Mouse (Mus musculus) heart, embryonic 10.5 days (tissue): Measurements from ENCODE around the gene Ncaph2. TPM values are rescaled to one million over a fixed set of nuclear protein-coding genes. Genes with fewer than 3 reads are reported as not detected.

Experiments
- DNase-seq: peaks from one replicate; pipeline ENCODE4 v3.0.0-alpha.2; 2017; ENCODE audit warnings: low spot score
- H3K27ac ChIP-seq: fragments of 300-500 bp; sonication (generic); 2 replicates; pipeline ENCODE4 v1.5.1; 2016; ENCODE audit warnings: mild to moderate bottlenecking
- H3K27me3 ChIP-seq: fragments of 300-500 bp; sonication (generic); 2 replicates; pipeline ENCODE4 v1.6.1; 2016; ENCODE audit warnings: mild to moderate bottlenecking; ENCODE audit not compliant: poor library complexity, insufficient read depth, severe bottlenecking
- H3K36me3 ChIP-seq: fragments of 300-500 bp; sonication (generic); 2 replicates; pipeline ENCODE4 v1.6.1; 2016; ENCODE audit warnings: mild to moderate bottlenecking, moderate library complexity
- H3K4me1 ChIP-seq: fragments of 300-500 bp; sonication (generic); 2 replicates; pipeline ENCODE4 v1.6.1; 2016; ENCODE audit warnings: mild to moderate bottlenecking
- H3K4me3 ChIP-seq: fragments of 300-500 bp; sonication (generic); 2 replicates; pipeline ENCODE4 v1.5.1; 2016; ENCODE audit warnings: mild to moderate bottlenecking, moderate library complexity
- H3K9me3 ChIP-seq: fragments of 300-500 bp; sonication (generic); 2 replicates; pipeline ENCODE4 v1.6.1; 2016; ENCODE audit warnings: mild to moderate bottlenecking, moderate library complexity
- WGBS: fragments of 180-500 bp; shearing (Covaris S2); methylation state at CpG from one replicate; pipeline ENCODE4 v1.1.7; 2016; 5-methylcytosine and 5-hydroxymethylcytosine counted together
- polyA plus RNA-seq: library from polyadenylated mRNA; unstranded; fragments of >200 nt; fragmentation: Nextera tagmentation; extraction: Ambion mirVana; gene quantifications from 2 replicates; pipeline ENCODE4 v1.2.1, GENCODE M21; 2016

The Ncaph2 gene
- 137 and 150 TPM in 2 replicates for polyA plus RNA-seq

DNA sequence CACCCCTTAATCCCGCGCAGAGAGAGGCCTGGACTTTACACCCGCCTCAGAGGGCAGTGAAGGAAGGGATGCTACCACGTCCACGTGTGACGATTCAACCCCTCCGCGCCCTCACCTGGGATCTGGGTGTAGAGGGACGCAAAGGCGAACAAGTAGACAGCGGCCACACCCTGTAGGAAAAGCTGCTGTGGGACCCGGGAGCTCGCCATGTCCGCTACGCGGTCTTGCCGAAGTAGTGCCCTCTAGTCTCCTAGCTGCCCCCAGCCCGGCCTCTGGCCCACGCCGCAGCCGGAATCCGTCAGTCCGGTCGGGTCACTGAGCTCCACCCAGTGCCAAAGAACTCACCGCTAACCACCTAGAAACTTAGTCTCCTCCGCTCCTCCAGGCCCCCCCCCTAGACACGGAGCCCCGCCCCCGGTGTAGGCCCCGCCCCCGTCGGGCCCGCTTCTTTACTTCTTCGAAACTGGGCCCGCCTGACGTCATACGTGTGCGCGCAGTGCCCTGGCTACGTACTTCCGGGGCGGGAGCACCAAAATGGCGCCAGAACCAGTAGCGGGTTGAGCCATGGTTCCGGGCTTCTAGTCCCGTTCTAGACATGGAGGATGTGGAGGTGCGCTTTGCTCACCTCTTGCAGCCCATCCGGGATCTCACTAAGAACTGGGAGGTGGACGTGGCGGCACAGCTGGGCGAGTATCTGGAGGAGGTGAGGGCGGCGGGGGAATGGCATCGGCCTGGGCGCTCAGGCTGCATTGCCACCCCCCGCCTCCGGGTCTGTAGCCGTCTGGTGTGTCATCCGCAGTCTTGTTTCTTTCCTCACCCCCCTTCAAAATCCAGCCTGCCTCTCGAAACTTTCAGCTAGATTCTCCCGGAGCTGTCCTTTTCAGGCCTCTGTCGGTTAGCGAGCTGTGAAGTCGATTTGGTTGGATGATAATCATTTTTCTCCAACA lies at the start of gene Ncaph2, which contains the start of gene Lmf2:
Gene Ncaph2, plus strand, starts transcription at position 479 of the 947 bp plus-strand sequence.
Gene Lmf2, minus strand, starts transcription at position 419 of the 947 bp plus-strand sequence.
- DNase-seq: peak; percentile 98
- peaks cover 32% of the 10 kb centered on the region for H3K4me1 ChIP-seq
- H3K36me3 ChIP-seq: peaks cover 50% of the 10 kb centered on the region
- peak within 1 kb of the TSS; percentile 92 for H3K27ac ChIP-seq
- H3K27me3 ChIP-seq: no peaks in the 10 kb centered on the region
- under 1% methylated on average over 64 of the region's 64 CpGs for WGBS
- no peaks in the 10 kb centered on the region for H3K9me3 ChIP-seq
- peak within 1 kb of the TSS; percentile 77 for H3K4me3 ChIP-seq

DNA sequence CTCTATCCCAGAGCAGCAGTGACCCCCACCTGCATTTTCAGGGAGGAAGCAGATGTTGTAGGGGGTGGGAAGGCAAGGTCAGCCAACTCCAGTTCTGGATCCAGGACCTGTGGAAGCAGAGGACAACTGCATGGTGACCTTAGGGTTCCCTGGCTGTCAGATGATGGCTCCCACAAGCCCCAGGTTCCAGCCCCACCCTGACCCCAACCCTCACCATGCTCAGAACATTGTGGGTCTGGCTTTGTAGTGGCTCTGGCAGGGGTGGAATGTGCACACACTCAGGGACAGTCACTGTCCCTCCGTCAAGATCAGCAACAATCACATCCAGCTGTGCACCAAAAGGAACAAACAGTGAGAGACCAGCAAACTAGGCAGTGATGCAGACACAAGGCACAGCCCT lies 49.6 kb upstream of the Ncaph2 start:
- Histone ChIP-seq H3K27me3 (no peaks in the 10 kb centered on the region), H3K27ac (no peak overlapping the region), H3K36me3 (peaks cover 69% of the 10 kb centered on the region), H3K4me1 (peaks cover 31% of the 10 kb centered on the region), H3K9me3 (no peaks in the 10 kb centered on the region), H3K4me3 (no peak overlapping the region)
- no peak for DNase-seq
- WGBS: 73% methylated on average over 1 of the region's 1 CpGs

DNA sequence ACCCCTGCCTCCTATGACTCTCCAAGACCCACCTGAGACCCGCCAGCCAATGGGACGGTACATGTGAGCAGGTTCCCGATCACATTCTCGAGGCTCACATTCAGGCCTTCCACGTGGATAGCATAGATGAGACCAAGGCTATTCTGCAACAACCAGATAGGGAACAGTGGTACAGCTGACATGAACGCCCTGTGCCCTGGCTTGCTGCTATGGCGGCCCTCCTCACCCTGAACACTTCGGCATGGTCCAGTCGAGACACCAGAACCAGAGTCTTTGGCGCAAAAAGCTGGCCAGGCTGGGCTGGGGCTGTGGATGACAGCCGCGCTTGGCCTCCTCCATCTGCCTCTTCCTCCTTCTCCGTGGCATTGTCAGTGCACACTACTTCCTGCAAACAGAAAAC lies 48.1 kb upstream of the Ncaph2 start:
- H3K4me1 ChIP-seq: peaks cover 31% of the 10 kb centered on the region
- no peaks in the 10 kb centered on the region for H3K27me3 ChIP-seq
- peaks cover 54% of the 10 kb centered on the region for H3K36me3 ChIP-seq
- H3K4me3 ChIP-seq: no peak overlapping the region
- no peak for DNase-seq
- no peaks in the 10 kb centered on the region for H3K9me3 ChIP-seq
- 90% methylated on average over 13 of the region's 13 CpGs for WGBS
- H3K27ac ChIP-seq: no peak overlapping the region

DNA sequence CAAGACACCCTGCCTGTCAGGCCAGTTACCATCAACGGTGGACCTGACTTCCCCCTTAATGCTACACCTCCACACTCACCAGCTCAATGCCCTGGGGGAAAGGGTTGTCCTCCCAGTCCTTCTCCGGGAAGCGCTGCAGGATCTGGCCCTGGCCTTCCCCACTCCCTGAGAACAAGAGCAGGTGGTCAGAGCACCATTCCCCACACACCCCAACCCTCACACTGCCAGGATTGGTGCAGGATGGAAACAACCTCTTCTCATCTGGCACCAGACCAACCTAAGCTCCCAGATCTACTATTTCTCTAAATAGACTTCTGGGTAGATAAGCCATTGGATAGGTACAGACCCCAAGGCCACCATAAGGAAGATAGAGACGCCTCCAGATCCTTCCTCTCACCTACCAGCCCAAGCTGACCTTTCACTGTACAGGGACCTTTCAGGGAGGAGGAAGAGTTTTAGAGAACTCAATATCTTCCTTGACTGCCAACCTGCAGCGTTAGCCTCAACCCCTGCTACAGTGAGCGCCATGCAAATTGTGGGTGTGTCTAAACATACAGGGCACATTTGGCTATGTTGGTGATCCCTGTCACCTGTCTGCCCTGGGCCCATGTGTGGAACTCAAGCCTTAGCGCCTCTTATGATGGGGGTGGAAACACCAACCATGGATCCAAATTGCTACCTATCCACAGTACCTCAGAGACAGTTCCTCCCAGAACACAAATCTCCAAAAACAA lies 46.9 kb upstream of the Ncaph2 start:
- H3K9me3 ChIP-seq: no peaks in the 10 kb centered on the region
- no peak for DNase-seq
- 87% methylated on average over 7 of the region's 7 CpGs for WGBS
- H3K27me3 ChIP-seq: no peaks in the 10 kb centered on the region
- peaks cover 40% of the 10 kb centered on the region for H3K4me1 ChIP-seq
- peaks cover 43% of the 10 kb centered on the region for H3K36me3 ChIP-seq
- H3K4me3 ChIP-seq: no peak overlapping the region
- no peak overlapping the region for H3K27ac ChIP-seq

DNA sequence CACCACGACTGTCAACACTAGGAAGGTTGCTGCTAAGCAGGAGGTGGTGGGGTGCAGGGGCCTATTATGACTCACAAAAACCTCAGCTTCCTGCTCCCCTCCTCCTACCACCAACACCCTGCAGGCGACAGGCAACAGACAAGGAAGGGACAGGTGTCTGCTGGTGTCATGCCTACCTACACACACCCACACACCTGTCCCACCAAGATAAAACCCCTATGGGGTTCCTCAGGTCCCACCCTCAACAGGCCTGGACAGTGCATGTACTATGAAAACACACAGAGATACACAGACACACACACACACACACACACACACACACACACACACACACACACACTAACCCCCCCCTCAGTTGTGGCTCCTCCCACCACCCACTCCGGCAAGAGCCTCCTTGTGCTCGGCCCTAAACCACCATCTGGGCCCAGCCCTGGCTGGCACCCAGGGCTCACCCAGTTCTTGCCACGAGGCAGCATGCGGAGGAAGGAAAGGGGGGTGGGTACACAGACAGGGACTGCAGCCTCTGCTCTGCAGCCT lies 45.5 kb upstream of the Ncaph2 start:
- no peak overlapping the region for H3K27ac ChIP-seq
- H3K27me3 ChIP-seq: no peaks in the 10 kb centered on the region
- no peak overlapping the region for H3K4me3 ChIP-seq
- WGBS: 74% methylated on average over 6 of the region's 6 CpGs
- peaks cover 45% of the 10 kb centered on the region for H3K4me1 ChIP-seq
- H3K9me3 ChIP-seq: no peaks in the 10 kb centered on the region
- H3K36me3 ChIP-seq: peaks cover 28% of the 10 kb centered on the region
- no peak for DNase-seq

DNA sequence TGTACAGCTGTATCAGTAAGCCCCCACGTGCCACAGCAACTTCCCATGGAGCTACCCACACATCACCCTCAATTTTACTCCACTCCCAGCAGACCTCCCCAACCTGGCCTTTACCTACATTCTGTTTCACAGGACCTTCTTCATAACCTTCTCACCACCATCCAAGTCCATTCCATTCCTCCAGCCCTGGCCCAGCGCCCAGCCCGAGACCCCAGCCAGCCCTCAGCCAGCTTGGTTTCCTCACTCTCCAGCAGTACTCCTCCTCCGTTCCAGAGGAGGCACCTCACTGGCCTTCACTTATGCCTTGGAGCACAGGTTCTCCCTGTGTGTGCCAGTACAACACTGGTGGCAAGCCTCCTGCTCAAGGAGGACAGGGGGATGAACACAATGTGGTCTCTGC lies 42.2 kb upstream of the Ncaph2 start:
- WGBS: 73% methylated on average over 4 of the region's 4 CpGs
- H3K4me3 ChIP-seq: peak overlapping the region; percentile 87; the same call in 1 of the 2 replicates
- H3K27ac ChIP-seq: no peak overlapping the region
- H3K36me3 ChIP-seq: no peaks in the 10 kb centered on the region
- peaks cover 45% of the 10 kb centered on the region for H3K4me1 ChIP-seq
- H3K9me3 ChIP-seq: no peaks in the 10 kb centered on the region
- no peak for DNase-seq
- H3K27me3 ChIP-seq: no peaks in the 10 kb centered on the region

DNA sequence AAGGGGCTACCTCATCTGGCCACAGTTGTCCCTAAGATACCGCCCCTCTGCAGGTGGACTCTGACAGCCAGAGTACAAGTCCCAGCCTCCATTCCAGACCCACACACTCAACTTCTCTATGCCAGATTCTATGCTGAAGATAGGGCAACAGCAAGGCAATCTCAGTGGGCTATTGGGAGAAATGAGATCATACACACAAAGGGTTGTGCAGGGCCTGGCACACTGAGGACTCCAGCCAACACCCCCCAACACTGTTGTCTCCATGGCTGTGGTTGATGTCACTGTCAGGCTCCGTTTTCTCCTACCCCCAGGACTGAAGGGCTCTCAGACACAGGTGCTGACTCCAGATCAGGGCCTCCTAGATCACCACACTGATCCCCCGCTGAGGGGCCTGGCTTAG lies 41.4 kb upstream of the Ncaph2 start:
- H3K27me3 ChIP-seq: no peaks in the 10 kb centered on the region
- WGBS: 25% methylated on average over 3 of the region's 3 CpGs
- peaks cover 40% of the 10 kb centered on the region for H3K4me1 ChIP-seq
- no peaks in the 10 kb centered on the region for H3K9me3 ChIP-seq
- H3K36me3 ChIP-seq: no peaks in the 10 kb centered on the region
- peak overlapping the region; percentile 87 for H3K4me3 ChIP-seq
- DNase-seq: no peak
- peak overlapping the region; percentile 94 for H3K27ac ChIP-seq

DNA sequence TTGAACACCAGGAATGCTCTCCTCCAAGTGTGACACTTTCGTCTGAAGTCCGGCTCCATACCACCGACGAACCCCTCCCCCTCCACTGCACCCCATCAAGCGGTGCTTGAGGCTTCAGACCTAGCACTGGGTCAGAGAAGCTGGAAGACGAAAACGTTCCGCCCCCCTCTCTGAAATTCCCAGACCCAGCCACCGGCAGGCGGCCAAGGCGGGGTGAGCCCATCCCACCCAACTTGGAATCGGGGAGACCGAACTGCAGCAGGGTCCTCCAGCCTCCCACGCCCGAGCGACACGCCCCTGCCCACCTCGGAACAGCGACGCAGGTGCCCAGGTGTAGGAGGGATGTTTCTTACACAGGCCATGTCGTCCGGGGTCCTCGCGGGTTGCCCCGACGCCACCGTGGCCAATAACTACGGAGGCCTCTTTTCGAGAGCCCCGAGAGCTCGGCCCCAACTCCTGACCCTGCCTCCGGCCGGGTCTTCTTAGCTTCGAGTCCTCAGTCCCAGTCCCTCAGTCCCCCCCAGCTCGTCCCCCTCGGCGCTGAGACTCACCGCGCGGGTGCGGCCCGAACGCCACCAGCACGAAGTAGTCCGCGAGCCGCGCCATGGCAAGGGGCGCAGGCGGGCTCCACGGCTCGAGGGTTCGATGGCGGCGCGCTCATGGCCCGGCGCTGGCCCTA lies 40.9 kb upstream of the Ncaph2 start:
- under 1% methylated on average over 58 of the region's 58 CpGs for WGBS
- H3K27me3 ChIP-seq: no peaks in the 10 kb centered on the region
- H3K4me3 ChIP-seq: peak overlapping the region; percentile 87
- H3K4me1 ChIP-seq: peaks cover 39% of the 10 kb centered on the region
- no peaks in the 10 kb centered on the region for H3K36me3 ChIP-seq
- no peak for DNase-seq
- no peaks in the 10 kb centered on the region for H3K9me3 ChIP-seq
- peak overlapping the region; percentile 94 for H3K27ac ChIP-seq

DNA sequence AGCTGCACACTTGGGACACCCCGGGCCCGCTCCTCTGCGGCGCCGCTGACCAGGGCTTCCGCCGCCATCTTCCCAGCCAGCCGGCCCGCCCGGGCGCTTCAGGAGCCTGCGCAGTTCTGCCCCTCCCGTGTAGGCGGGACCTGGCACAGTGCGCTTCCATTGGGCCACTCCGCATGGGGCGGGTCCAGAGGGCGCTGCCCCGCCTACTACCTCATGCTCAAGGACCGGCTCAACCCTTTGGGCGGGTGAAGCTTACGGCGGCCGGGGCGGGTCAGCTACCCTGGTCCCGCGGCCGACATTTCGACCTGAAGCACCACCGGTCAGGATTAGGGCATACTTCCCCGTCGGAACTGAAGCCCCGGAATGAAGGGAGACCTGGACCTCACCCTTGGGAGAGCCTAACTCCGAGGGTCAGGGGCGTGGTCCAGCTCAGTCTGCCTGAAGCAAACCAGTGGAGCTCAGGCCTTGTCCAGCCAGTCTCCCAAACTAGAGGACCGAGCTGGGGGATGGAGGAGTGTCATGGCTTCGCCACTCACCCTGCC lies 40.3 kb upstream of the Ncaph2 start, which contains the start of gene Sbf1:
Gene Sbf1, minus strand, starts transcription at position 122 of the 542 bp plus-strand sequence.
- no peaks in the 10 kb centered on the region for H3K27me3 ChIP-seq
- DNase-seq: peak; percentile 99
- WGBS: under 1% methylated on average over 37 of the region's 37 CpGs

DNA sequence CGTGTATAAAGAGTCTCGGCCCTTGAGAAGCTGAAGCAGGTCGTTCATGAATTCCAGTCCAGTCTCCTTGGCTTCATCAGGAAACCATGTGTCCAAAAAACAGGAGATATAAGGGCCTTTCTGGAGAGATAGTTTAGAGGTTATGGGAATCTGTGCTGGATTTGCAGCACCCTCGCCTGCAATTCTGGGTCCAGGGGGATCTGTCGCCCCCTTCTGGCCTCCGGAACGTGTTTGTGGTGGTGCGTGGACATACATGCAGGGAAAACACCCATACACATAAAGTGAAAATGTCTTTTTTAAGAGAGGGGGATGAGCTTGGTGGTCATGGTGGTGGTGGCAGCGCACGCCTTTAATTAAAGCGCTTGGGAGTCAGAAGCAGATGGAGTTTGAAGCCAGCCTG lies 39.4 kb upstream of the Ncaph2 start:
- no peak for DNase-seq
- Histone ChIP-seq H3K27me3 (0 out of 2 replicates have a peak, but pooled peaks cover 1% of the 10 kb centered on the region), H3K36me3 (no peaks in the 10 kb centered on the region), H3K9me3 (no peaks in the 10 kb centered on the region), H3K4me3 (peak overlapping the region; percentile 87; the same call in 1 of the 2 replicates), H3K4me1 (peaks cover 26% of the 10 kb centered on the region), H3K27ac (no peak overlapping the region)
- WGBS: 61% methylated on average over 11 of the region's 11 CpGs

More for the DNA sequence above, 40.3 kb upstream of the Ncaph2 start, which contains the start of gene Sbf1:
- H3K4me1 ChIP-seq: peaks cover 34% of the 10 kb centered on the region
- peak within 1 kb of the TSS; percentile 87 for H3K4me3 ChIP-seq
- H3K27ac ChIP-seq: peak within 1 kb of the TSS; percentile 94
- no peaks in the 10 kb centered on the region for H3K36me3 ChIP-seq
- H3K9me3 ChIP-seq: no peaks in the 10 kb centered on the region

DNA sequence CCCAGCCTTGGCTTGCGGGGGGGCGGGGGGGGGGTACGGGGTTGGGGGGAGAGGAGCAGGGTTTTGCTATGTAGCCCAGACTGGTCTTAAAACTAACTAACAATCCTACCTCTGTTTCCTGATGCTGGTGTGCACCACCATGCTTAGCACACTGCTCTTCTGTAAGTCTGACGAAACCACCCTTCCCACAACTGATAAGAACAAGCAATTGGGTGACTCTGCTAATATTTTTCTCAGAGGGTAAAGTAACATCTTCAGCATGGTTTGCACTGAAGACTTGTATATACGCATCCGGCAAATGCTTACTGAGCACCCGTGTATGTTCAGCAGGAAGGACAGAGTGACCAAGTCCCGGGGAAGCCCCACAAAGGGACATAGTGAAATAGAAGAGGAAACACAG lies 34.3 kb upstream of the Ncaph2 start:
- no peak overlapping the region for H3K4me3 ChIP-seq
- no peak overlapping the region for H3K27ac ChIP-seq
- DNase-seq: no peak
- peaks cover 29% of the 10 kb centered on the region; the same call in 1 of the 2 replicates for H3K27me3 ChIP-seq
- H3K4me1 ChIP-seq: peaks cover 11% of the 10 kb centered on the region
- no peaks in the 10 kb centered on the region for H3K36me3 ChIP-seq
- H3K9me3 ChIP-seq: no peaks in the 10 kb centered on the region
- WGBS: 77% methylated on average over 8 of the region's 8 CpGs
